Mouse (Mus musculus) liver, embryonic 11.5 days (tissue): ENCODE data around the gene Gchfr. TPM values are rescaled to one million over a fixed set of nuclear protein-coding genes. Genes with fewer than 3 reads are reported as not detected.

Experiments
- ATAC-seq: fragments of 200-750 bp; cut with Nextera tagmentation; replicated peaks from 2 replicates; pipeline ENCODE4 v1.8.0; 2017; ENCODE audit warnings: moderate number of reproducible peaks, mild to moderate bottlenecking, moderate TSS enrichment, moderate library complexity; ENCODE audit not compliant: low FRiP score
- DNase-seq: peaks from one replicate; pipeline ENCODE4 v3.0.0-alpha.2; 2017; ENCODE audit warnings: low spot score
- H3K27ac ChIP-seq: fragments of 300-500 bp; sonication (generic); 2 replicates; pipeline ENCODE4 v1.5.1; 2014; ENCODE audit warnings: mild to moderate bottlenecking, low read depth, low read length, control low read depth
- H3K27me3 ChIP-seq: fragments of 300-500 bp; sonication (generic); replicated peaks from 2 replicates; pipeline ENCODE4 v1.6.1; 2014; ENCODE audit warnings: low read length, mixed read lengths; ENCODE audit not compliant: control insufficient read depth, insufficient read depth
- H3K36me3 ChIP-seq: fragments of 300-500 bp; sonication (generic); 2 replicates; pipeline ENCODE4 v1.6.1; 2014; ENCODE audit warnings: mild to moderate bottlenecking, low read length, moderate library complexity, mixed read lengths; ENCODE audit not compliant: control insufficient read depth, insufficient read depth
- H3K4me1 ChIP-seq: fragments of 300-500 bp; sonication (generic); replicated peaks from 2 replicates; pipeline ENCODE4 v1.6.1; 2014; ENCODE audit warnings: low read length, mixed read lengths; ENCODE audit not compliant: control insufficient read depth, insufficient read depth
- H3K4me2 ChIP-seq: fragments of 300-500 bp; sonication (generic); 2 replicates; pipeline ENCODE4 v1.6.1; 2014; ENCODE audit warnings: mild to moderate bottlenecking, control low read depth, moderate library complexity
- H3K4me3 ChIP-seq: fragments of 300-500 bp; sonication (generic); 2 replicates; pipeline ENCODE4 v1.5.1; 2014; ENCODE audit warnings: low read depth, low read length, control low read depth
- H3K9ac ChIP-seq: fragments of 300-500 bp; sonication (generic); 2 replicates; pipeline ENCODE4 v1.6.1; 2014; ENCODE audit warnings: low read depth, low read length, control low read depth
- H3K9me3 ChIP-seq: fragments of 300-500 bp; sonication (generic); 2 replicates; pipeline ENCODE4 v1.6.1; 2016; ENCODE audit warnings: low read length, inconsistent platforms, mixed read lengths; ENCODE audit not compliant: control insufficient read depth
- WGBS: fragments of 180-500 bp; shearing (Covaris S2); extraction: QIAGEN DNeasy Blood & Tissue Kit; methylation state at CpG from one replicate; pipeline ENCODE4 v1.1.7; 2014; 5-methylcytosine and 5-hydroxymethylcytosine counted together
- polyA plus RNA-seq: library from polyadenylated mRNA; unstranded; fragments of >200 nt; fragmentation: Nextera tagmentation; extraction: Ambion mirVana; gene quantifications from 2 replicates; pipeline ENCODE4 v1.2.1, GENCODE M21; 2014

Gchfr gene
- polyA plus RNA-seq, 1 experiment from 2014 or later: 33.6 TPM

- H3K4me1 ChIP-seq: peaks cover 6% of the 10 kb centered on the region; the same call in 1 of the 2 replicates
- H3K4me2 ChIP-seq: no peak overlapping the region
- no peak overlapping the region for H3K27ac ChIP-seq
- H3K9me3 ChIP-seq: no peaks in the 10 kb centered on the region
- H3K27me3 ChIP-seq: no peaks in the 10 kb centered on the region
- 46% methylated on average over 1 of the region's 1 CpGs for WGBS
- ATAC-seq: no peak
- H3K4me3 ChIP-seq: no peak overlapping the region
- no peak for DNase-seq
- no peaks in the 10 kb centered on the region for H3K36me3 ChIP-seq
- no peak overlapping the region for H3K9ac ChIP-seq
Measured at GRCm38 (mm10) chr2:119198049-119198448, 30.5 kb downstream of the Gchfr start.

GRCm38 (mm10) chr2:119198934-119199333 is 31.4 kb downstream of the Gchfr start:
- Histone ChIP-seq H3K36me3 (no peaks in the 10 kb centered on the region), H3K9ac (no peak overlapping the region), H3K4me1 (peaks cover 6% of the 10 kb centered on the region; the same call in 1 of the 2 replicates), H3K4me3 (no peak overlapping the region), H3K4me2 (no peak overlapping the region), H3K27ac (no peak overlapping the region), H3K9me3 (no peaks in the 10 kb centered on the region), H3K27me3 (no peaks in the 10 kb centered on the region)
- DNase-seq (no peak), ATAC-seq (no peak)
- WGBS: 82% methylated on average over 3 of the region's 3 CpGs

DNA sequence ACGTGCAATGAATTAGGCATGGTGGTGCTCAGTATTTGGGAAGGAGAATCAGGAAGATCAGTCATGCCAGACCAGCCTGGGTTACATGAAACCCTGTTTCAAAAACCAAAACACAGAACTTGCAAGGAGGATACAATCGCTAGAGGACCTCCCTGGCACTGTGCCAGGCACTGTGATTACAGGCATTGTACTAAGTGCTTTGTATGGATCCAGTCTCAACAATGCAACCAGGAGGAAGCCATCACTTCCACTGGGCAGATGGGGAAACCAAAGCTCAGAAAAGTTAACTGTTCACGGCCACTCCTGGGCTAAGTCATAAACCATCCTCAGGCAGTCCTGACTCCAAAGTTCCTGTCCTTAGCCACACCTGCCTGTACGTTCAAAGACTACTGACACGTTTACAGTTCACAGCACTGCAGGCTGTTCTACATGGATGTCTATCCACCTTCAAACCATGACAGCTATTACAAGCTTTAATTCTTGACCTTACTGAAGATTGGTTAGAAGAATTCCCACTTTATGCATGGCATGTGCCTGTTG is 35.4 kb downstream of the Gchfr start:
- H3K4me3 ChIP-seq: no peak overlapping the region
- no peak for DNase-seq
- 71% methylated on average over 5 of the region's 5 CpGs for whole genome bisulfite sequencing

GRCm38 (mm10) chr2:119203871-119204460 is 36.4 kb downstream of the Gchfr start:
- H3K4me1 ChIP-seq: no peaks in the 10 kb centered on the region
- H3K4me2 ChIP-seq: no peak overlapping the region
- no peaks in the 10 kb centered on the region for H3K27me3 ChIP-seq
- ATAC-seq: no peak
- no peaks in the 10 kb centered on the region for H3K36me3 ChIP-seq
- WGBS: 76% methylated on average over 4 of the region's 4 CpGs
- H3K4me3 ChIP-seq: no peak overlapping the region
- no peak overlapping the region for H3K27ac ChIP-seq
- DNase-seq: no peak
- no peaks in the 10 kb centered on the region for H3K9me3 ChIP-seq
- no peak overlapping the region for H3K9ac ChIP-seq

More for the DNA sequence above, 35.4 kb downstream of the Gchfr start:
- Histone ChIP-seq H3K27me3 (no peaks in the 10 kb centered on the region), H3K4me1 (no peaks in the 10 kb centered on the region), H3K36me3 (no peaks in the 10 kb centered on the region), H3K27ac (no peak overlapping the region), H3K9ac (no peak overlapping the region), H3K9me3 (no peaks in the 10 kb centered on the region), H3K4me2 (no peak overlapping the region)
- no peak for ATAC-seq

GRCm38 (mm10) chr2:119207961-119208343 is 40.4 kb downstream of the Gchfr start:
- Histone ChIP-seq H3K9ac (peak overlapping the region; percentile 78), H3K27ac (peak overlapping the region; percentile 81), H3K27me3 (no peaks in the 10 kb centered on the region), H3K9me3 (no peaks in the 10 kb centered on the region), H3K4me3 (peak overlapping the region; percentile 76), H3K36me3 (peaks cover 10% of the 10 kb centered on the region; the same call in 1 of the 2 replicates), H3K4me1 (peaks cover 5% of the 10 kb centered on the region; the same call in 1 of the 2 replicates), H3K4me2 (peak overlapping the region; percentile 68)
- DNase-seq (no peak), ATAC-seq (no peak)
- WGBS: 20% methylated on average over 6 of the region's 6 CpGs

GRCm38 (mm10) chr2:119208344-119209175 is 41.0 kb downstream of the Gchfr start, which contains the start of the genes Zfyve19 and Dnajc17:
TSS of gene Zfyve19 (plus strand) at chr2:119208617.
TSS of gene Dnajc17 (minus strand) at chr2:119208795.
- Histone ChIP-seq H3K4me1 (peaks cover 5% of the 10 kb centered on the region; the same call in 1 of the 2 replicates), H3K36me3 (peaks cover 10% of the 10 kb centered on the region; the same call in 1 of the 2 replicates), H3K9me3 (no peaks in the 10 kb centered on the region), H3K4me2 (peak within 1 kb of the TSS; percentile 68), H3K27ac (peak within 1 kb of the TSS; percentile 81), H3K27me3 (no peaks in the 10 kb centered on the region), H3K4me3 (peak within 1 kb of the TSS; percentile 76), H3K9ac (peak within 1 kb of the TSS; percentile 78)
- ATAC-seq (peak; percentile 97), DNase-seq (peak; percentile 96)
- WGBS: under 1% methylated on average over 51 of the region's 51 CpGs

DNA sequence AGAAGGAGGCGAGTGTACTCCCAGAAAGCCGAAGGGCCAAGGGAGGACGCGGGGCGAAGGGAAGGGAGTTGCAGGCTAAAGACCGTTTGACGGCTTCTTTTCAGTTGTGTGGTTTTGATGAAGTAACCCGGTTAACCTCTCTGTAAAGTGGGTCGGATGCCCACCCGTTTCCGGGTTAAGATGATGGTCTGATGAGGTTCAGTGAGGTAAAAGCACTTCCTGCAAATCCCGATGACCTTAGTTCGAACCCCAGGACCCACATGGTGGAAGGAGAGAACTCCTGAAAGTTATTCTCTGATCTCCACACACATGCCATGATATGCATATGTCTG is 41.6 kb downstream of the Gchfr start:
- H3K27ac ChIP-seq: peak overlapping the region; percentile 22; the same call in 1 of the 2 replicates

More for the DNA sequence above, 41.6 kb downstream of the Gchfr start:
- DNase-seq (no peak), ATAC-seq (no peak)
- Histone ChIP-seq H3K9ac (peak overlapping the region; percentile 78), H3K4me1 (peaks cover 5% of the 10 kb centered on the region; the same call in 1 of the 2 replicates), H3K27me3 (no peaks in the 10 kb centered on the region), H3K4me3 (peak overlapping the region; percentile 76), H3K36me3 (peaks cover 10% of the 10 kb centered on the region), H3K9me3 (no peaks in the 10 kb centered on the region), H3K4me2 (peak overlapping the region; percentile 68)
- WGBS: under 1% methylated on average over 13 of the region's 13 CpGs
